Mouse (Mus musculus): Measurements from ENCODE around the gene Isg20. TPM values are rescaled to one million over a fixed set of nuclear protein-coding genes. Genes with fewer than 3 reads are reported as not detected.

Gene Isg20
- polyA plus RNA-seq, 1 experiment from 2014 or later, result 0.40 TPM

Small RNAs within 50 kb of the gene (microRNA-seq; reads per million reads assigned to microRNA genes)
- gene Mir7-2, result 166 reads per million, percentile 55 among the genes with 10 or more reads in this experiment

Other genes starting within 250 kb of the Isg20 start
- 9.3 and 9.9 TPM in 2 replicates for gene Ntrk3, start 175.4 kb upstream of the Isg20 start, polyA plus RNA-seq (2016; fragmentation: Nextera tagmentation; extraction: Ambion mirVana)
- gene Mrps11, start 130.3 kb upstream of the Isg20 start, polyA plus RNA-seq (2016; fragmentation: Nextera tagmentation; extraction: Ambion mirVana), result 64.0 and 64.2 TPM in 2 replicates
- gene Mrpl46, start 129.9 kb upstream of the Isg20 start, polyA plus RNA-seq (2016; fragmentation: Nextera tagmentation; extraction: Ambion mirVana), result 57.3 and 59.3 TPM in 2 replicates
- 19.8 and 21.6 TPM in 2 replicates for gene Det1, start 66.2 kb upstream of the Isg20 start, polyA plus RNA-seq (2016; fragmentation: Nextera tagmentation; extraction: Ambion mirVana)
- gene Aen, start 17.6 kb upstream of the Isg20 start, polyA plus RNA-seq (2016; fragmentation: Nextera tagmentation; extraction: Ambion mirVana), result 44.3 and 44.6 TPM in 2 replicates
- gene Acan, start 140.1 kb downstream of the Isg20 start, polyA plus RNA-seq (2016; fragmentation: Nextera tagmentation; extraction: Ambion mirVana), result 4.4 and 11.8 TPM in 2 replicates
- 0.92 and 1.9 TPM in 2 replicates for gene Hapln3, start 217.6 kb downstream of the Isg20 start, polyA plus RNA-seq (2016; fragmentation: Nextera tagmentation; extraction: Ambion mirVana)
- 72.5 and 73.2 TPM in 2 replicates for gene Mfge8, start 235.6 kb downstream of the Isg20 start, polyA plus RNA-seq (2016; fragmentation: Nextera tagmentation; extraction: Ambion mirVana)

Data from hindbrain, embryonic 12.5 days (tissue).